Mouse (Mus musculus) Patski (cell line): ENCODE measurements at regions not wholly inside any gene's neighbourhood (a gene's known extent, or its start where the extent isn't known, plus 50 kb on each side); places are given as distances from the start of the nearest gene placed in this dataset.
A peak's percentile ranks its signal among the peaks of the same experiment; 100 is the strongest.

Experiments used
- ATAC-seq: fragments of 100-300 bp; one replicate; pipeline ENCODE4 v1.8.0; 2021
- CTCF ChIA-PET: fragments of 350-600 bp; sonication (Branson Sonifier 250); formaldehyde crosslinking; loops from one replicate; lab custom pipeline; 2022; ENCODE audit warnings: inconsistent platforms; lab: Charles Lee
- POLR2A ChIA-PET: fragments of 350-600 bp; sonication (Branson Sonifier 250); formaldehyde crosslinking; loops from one replicate; lab custom pipeline; 2022; ENCODE audit warnings: antibody characterized with exemption, inconsistent platforms; lab: Charles Lee
- DNase-seq: peaks from one replicate; pipeline ENCODE4 v3.0.0-alpha.2; 2011; ENCODE audit warnings: low read depth, low spot score
- H3K27me3 ChIP-seq: fragments of 371-371 bp; one replicate; pipeline ENCODE4 v1.5.1; 2021
- CTCF ChIP-seq: fragments of 100-300 bp; IDR thresholded peaks from one replicate; pipeline ENCODE4 v1.5.1; 2021
- in situ Hi-C: fragments of 300-500 bp; cut with MboI; formaldehyde crosslinking; loops from 3 replicates; pipeline ENCODE4 v1.11.1; 2018; ENCODE audit warnings: low pct_unique_long_range_greater_than_20kb, mixed read lengths

- DNase-seq (no peak), ATAC-seq (no peak)
- H3K27me3 ChIP-seq = no peaks in the 10 kb centered on the region
- CTCF ChIA-PET = no interaction called here
- POLR2A ChIA-PET = no interaction called here
- in situ Hi-C loops = no loop called here
- no peak for TF ChIP-seq CTCF
Measured at GRCm38 (mm10) chr1:14421030-14421429, 1672.1 kb downstream of the 4930444P10Rik start.

DNA sequence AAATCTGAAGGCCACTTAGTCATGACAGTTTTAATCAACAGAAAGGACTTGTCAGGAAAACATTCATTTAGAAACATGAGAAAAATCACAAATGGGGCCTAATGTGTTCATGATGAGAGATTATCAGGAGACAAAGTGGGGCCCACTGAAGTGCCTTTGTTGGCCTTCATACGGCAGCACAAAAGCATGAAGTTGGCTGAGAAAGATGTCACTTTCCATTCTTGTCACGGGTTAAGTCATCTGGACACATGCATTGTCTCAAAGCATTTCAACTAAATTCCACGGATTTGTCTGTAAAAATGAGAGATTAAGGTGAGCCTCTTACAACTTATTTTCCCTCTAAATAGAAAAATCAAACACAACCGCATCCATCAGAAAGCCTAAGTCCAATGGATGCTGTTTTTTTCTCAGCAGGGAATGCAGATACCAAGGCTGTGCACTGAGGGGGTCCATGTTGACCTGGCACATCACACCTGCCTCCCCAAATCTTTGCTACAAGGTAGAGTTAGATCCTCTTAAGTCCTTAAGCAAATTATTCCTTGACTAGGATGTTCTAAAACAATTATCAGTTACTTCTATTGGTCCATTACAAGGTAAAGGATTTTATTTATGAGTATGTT is 1679.2 kb downstream of the 4930444P10Rik start:
- POLR2A ChIA-PET = interaction anchor here (0.6 kb wide), 1 partner anchor 14 kb away, joined by 3 read pairs; no protein-coding TSS in a partner anchor
- no peak for TF ChIP-seq CTCF
- no peak for ATAC-seq
- H3K27me3 ChIP-seq = no peaks in the 10 kb centered on the region
- in situ Hi-C loops = no loop called here
- CTCF ChIA-PET = no interaction called here
- no peak for DNase-seq

DNA sequence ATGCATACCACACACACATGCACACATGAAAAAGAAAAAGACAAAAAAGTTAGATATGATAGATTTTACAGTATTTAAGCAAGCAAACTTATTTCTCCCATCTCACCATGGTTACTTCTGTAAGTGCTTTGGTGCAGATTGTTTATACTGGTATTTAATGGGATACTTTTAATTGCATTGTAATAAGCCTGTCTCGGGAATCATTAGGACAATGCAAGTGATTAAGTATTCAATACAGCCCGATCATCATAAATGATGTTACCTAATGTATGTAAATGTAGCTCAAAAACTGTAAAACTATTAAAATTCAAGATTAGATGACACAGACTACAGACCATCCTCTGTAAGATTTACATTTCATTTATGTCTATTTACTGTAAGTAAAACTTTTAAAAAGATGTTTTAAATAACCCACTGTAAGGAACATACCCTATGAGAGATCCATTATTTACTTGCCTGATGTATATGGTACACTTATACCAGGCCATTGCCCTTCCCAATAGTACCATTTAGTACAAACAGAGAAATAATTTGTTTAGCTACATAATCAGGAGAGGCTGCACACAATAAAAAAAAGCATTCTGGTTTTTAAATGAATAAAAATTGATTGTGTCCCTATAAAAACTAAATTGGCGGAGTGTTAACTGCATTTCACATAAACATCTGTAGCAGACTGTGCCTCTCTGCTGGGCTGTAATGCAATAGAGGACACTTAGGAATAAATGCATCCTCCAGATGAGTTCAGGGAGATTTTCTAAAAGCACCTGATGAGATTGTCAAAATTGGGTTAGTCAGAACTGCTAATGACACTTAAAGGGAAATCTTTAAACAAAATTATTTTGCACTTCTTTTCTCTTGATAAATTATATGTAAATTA is 1722.9 kb downstream of the 4930444P10Rik start:
- in situ Hi-C loops = no loop called here
- CTCF ChIA-PET = interaction anchor here (1.0 kb wide), 1 partner anchor 12 kb away, joined by 3 read pairs; no protein-coding TSS in a partner anchor
- POLR2A ChIA-PET = no interaction called here
- DNase-seq (no peak), ATAC-seq (no peak)
- H3K27me3 ChIP-seq = no peaks in the 10 kb centered on the region
- TF ChIP-seq CTCF = no peak

GRCm38 (mm10) chr1:14359998-14360640 is 1733.0 kb downstream of the 4930444P10Rik start:
- DNase-seq (peak; percentile 93), ATAC-seq (peak; percentile 96)
- CTCF ChIA-PET = interaction anchor here (1.2 to 1.4 kb wide), 2 partner anchors 11 to 38 kb away, joined by 3 read pairs; no protein-coding TSS in a partner anchor
- POLR2A ChIA-PET = no interaction called here
- no peaks in the 10 kb centered on the region for H3K27me3 ChIP-seq
- no peak for TF ChIP-seq CTCF
- in situ Hi-C loops = no loop called here
